Comparison of ENCODE assay signal across 36 mouse cellular contexts in the genomic region with DNA sequence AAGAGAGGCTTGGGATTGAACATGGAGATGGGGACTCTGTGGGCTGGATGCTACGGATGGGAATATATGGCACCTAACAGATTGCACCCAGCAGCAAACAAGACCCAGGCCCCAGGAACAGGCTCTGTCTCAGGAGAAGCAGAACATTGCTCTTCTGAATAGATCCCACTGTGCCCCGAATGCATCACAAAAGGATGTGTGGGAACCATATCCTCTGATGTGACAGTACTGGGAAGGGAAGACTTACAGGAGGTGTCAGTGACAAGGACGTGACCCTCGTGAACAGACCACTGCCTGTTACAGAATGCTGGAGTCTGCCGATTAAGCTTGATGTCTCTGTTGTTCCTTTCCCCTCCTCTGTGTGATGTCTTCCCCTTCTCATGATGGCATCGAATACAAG. TPM values are rescaled to one million over a fixed set of nuclear protein-coding genes. Genes with fewer than 3 reads are reported as not detected.
"Had no signal": no experiment of that assay in that cellular context is flagged by ENCODE, and none has a peak within 500 bp of the region (broad histone marks: within the 10 kb centered on the region; RNA-seq: fewer than 3 reads in every experiment).

No protein-coding gene starts in this region.

- ATAC-seq: hindbrain, embryonic 16.5 days; hindbrain, postnatal 0 days; inflammation-experienced regulatory T-cells, adult 6 months; intestine, embryonic 15.5 days; intestine, embryonic 16.5 days; intestine, postnatal 0 days had no signal

- H3K9me3 ChIP-seq: heart, embryonic 10.5 days; heart, embryonic 12.5 days; heart, embryonic 13.5 days; heart, embryonic 15.5 days; hindbrain, embryonic 10.5 days; hindbrain, embryonic 12.5 days; hindbrain, embryonic 13.5 days; hindbrain, embryonic 15.5 days; intestine, embryonic 15.5 days; kidney, embryonic 15.5 days had no signal

- H3K4me2 ChIP-seq: heart, embryonic 11.5 days; heart, embryonic 12.5 days; heart, embryonic 13.5 days; heart, embryonic 15.5 days; hindbrain, embryonic 12.5 days; hindbrain, embryonic 13.5 days; hindbrain, embryonic 14.5 days; hindbrain, embryonic 15.5 days; intestine, embryonic 15.5 days; kidney, embryonic 15.5 days had no signal

- H3K27ac ChIP-seq: heart, embryonic 10.5 days; heart, embryonic 13.5 days; heart, embryonic 15.5 days; hindbrain, embryonic 10.5 days; hindbrain, embryonic 12.5 days; hindbrain, embryonic 13.5 days; hindbrain, embryonic 14.5 days; hindbrain, embryonic 15.5 days; hindbrain, postnatal 0 days; intestine, embryonic 15.5 days; kidney, embryonic 15.5 days; kidney, postnatal 0 days; layer of hippocampus, adult 2 months had no signal

- DNase-seq: heart, postnatal 10 days; heart, postnatal 14 days; heart, postnatal 36 days; heart, postnatal 4 days; kidney, adult 11 months; kidney, adult 18-20 months; kidney, adult 2 months; kidney, adult 8-10 months; kidney, adult 9 months; kidney, postnatal 10 days; kidney, postnatal 14 days; kidney, postnatal 25 days; kidney, postnatal 36 days; kidney, postnatal 4 days; layer of hippocampus, adult 9-11 months; layer of hippocampus, postnatal 36 days had no signal

- H3K27me3 ChIP-seq: heart, embryonic 12.5 days; hindbrain, embryonic 12.5 days; hindbrain, embryonic 13.5 days; hindbrain, embryonic 15.5 days; intestine, embryonic 15.5 days had no signal

- H3K9ac ChIP-seq: heart, embryonic 12.5 days; heart, embryonic 13.5 days; heart, embryonic 15.5 days; hindbrain, embryonic 12.5 days; hindbrain, embryonic 13.5 days; hindbrain, embryonic 14.5 days; hindbrain, embryonic 15.5 days; intestine, embryonic 15.5 days; kidney, embryonic 15.5 days had no signal

- H3K4me3 ChIP-seq: heart, embryonic 10.5 days; heart, embryonic 12.5 days; heart, embryonic 13.5 days; heart, embryonic 15.5 days; hindbrain, embryonic 10.5 days; hindbrain, embryonic 12.5 days; hindbrain, embryonic 13.5 days; hindbrain, embryonic 15.5 days; intestine, embryonic 15.5 days; kidney, embryonic 15.5 days; layer of hippocampus, adult 2 months had no signal

- H3K4me1 ChIP-seq: hindbrain, embryonic 12.5 days; hindbrain, embryonic 15.5 days; intestine, embryonic 15.5 days had no signal

- H3K36me3 ChIP-seq: heart, embryonic 10.5 days; heart, embryonic 12.5 days; heart, embryonic 13.5 days; heart, embryonic 15.5 days; hindbrain, embryonic 10.5 days; hindbrain, embryonic 12.5 days; hindbrain, embryonic 13.5 days; hindbrain, embryonic 15.5 days; intestine, embryonic 15.5 days; kidney, embryonic 15.5 days had no signal

RNA-seq across cellular contexts. Expression of a gene that starts 53.3 kb away (rescaled TPM):
- total RNA-seq: hematopoietic stem cell, adult 5-6 weeks had no signal
